Mouse (Mus musculus): ENCODE data around the gene Agtpbp1. TPM values are rescaled to one million over a fixed set of nuclear protein-coding genes. Genes with fewer than 3 reads are reported as not detected.

The Agtpbp1 gene
- polyA plus RNA-seq, 1 experiment, result 10.1 TPM

GRCm38 (mm10) chr13:59587201-59587600, 2.2 kb upstream of the Agtpbp1 start:
- peaks cover 28% of the 10 kb centered on the region for H3K79me2 ChIP-seq (ENCODE audit: control insufficient read depth, insufficient read depth)
- TF ChIP-seq POLR2A (IDR thresholded peaks at IDR 0.05; ENCODE audit: insufficient read length, low read depth), result no peak
- TF ChIP-seq TCF12 (IDR thresholded peaks at IDR 0.05; ENCODE audit: insufficient read depth, poor library complexity, severe bottlenecking), result no peak
- TF ChIP-seq MYOG (IDR thresholded peaks at IDR 0.05; ENCODE audit: control insufficient read depth in 1 of 3, insufficient read depth in 1 of 3, insufficient read length in 2 of 3, low read depth in 2 of 3), result no peak

GRCm38 (mm10) chr13:59585648-59586005, 600 bp upstream of the Agtpbp1 start:
- Histone ChIP-seq H3K27me3 (ENCODE audit: control insufficient read depth, insufficient read depth, insufficient read length) (no peaks in the 10 kb centered on the region), H3K79me2 (ENCODE audit: control insufficient read depth, insufficient read depth) (peaks cover 28% of the 10 kb centered on the region), H3ac (ENCODE audit: control insufficient read depth, insufficient read length) (peak overlapping the region; percentile 75), H3K36me3 (ENCODE audit: control insufficient read depth, insufficient read depth) (peaks cover 14% of the 10 kb centered on the region), H3K4me3 (peak overlapping the region; percentile 41), H3K4me2 (ENCODE audit: low read depth) (peak overlapping the region; percentile 85)
- TF ChIP-seq MAX (IDR thresholded peaks at IDR 0.05; ENCODE audit: low read depth), result no peak
- no peak for TF ChIP-seq CEBPB (IDR thresholded peaks at IDR 0.05; ENCODE audit: insufficient read depth, poor library complexity, severe bottlenecking)
- no peak for TF ChIP-seq MYOG (IDR thresholded peaks at IDR 0.05; ENCODE audit: control insufficient read depth in 1 of 3, insufficient read depth in 1 of 3, insufficient read length in 2 of 3, low read depth in 2 of 3)
- TF ChIP-seq SRF (IDR thresholded peaks at IDR 0.05; ENCODE audit: control insufficient read depth, insufficient read length, low read depth), result no peak
- no peak for TF ChIP-seq POLR2AphosphoS2 (IDR thresholded peaks at IDR 0.05; ENCODE audit: insufficient read length, low read depth)

More at GRCm38 (mm10) chr13:59587201-59587600, 2.2 kb upstream of the Agtpbp1 start:
- Histone ChIP-seq H3K4me2 (ENCODE audit: low read depth) (peak overlapping the region; percentile 6), H3K36me3 (ENCODE audit: control insufficient read depth, insufficient read depth) (peaks cover 19% of the 10 kb centered on the region), H3K27me3 (ENCODE audit: control insufficient read depth, insufficient read depth, insufficient read length) (no peaks in the 10 kb centered on the region), H3ac (ENCODE audit: control insufficient read depth, insufficient read length) (no peak overlapping the region), H3K4me3 (no peak overlapping the region)

- peaks cover 4% of the 10 kb centered on the region for H3K36me3 ChIP-seq (ENCODE audit: control insufficient read depth, insufficient read depth)
- TF ChIP-seq POLR2A (IDR thresholded peaks at IDR 0.05; ENCODE audit: insufficient read length, low read depth) (no peak), MYOD1 (IDR thresholded peaks at IDR 0.05; ENCODE audit: control insufficient read depth in 1 of 3, insufficient read length in 2 of 3, low read depth in 2 of 3) (no peak), USF1 (IDR thresholded peaks at IDR 0.05; ENCODE audit: low read depth) (no peak), E2F4 (IDR thresholded peaks at IDR 0.05; ENCODE audit: insufficient read depth) (no peak), REST (IDR thresholded peaks at IDR 0.05; ENCODE audit: insufficient read depth, insufficient read length) (no peak), POLR2AphosphoS2 (IDR thresholded peaks at IDR 0.05; ENCODE audit: insufficient read length, low read depth) (no peak), CEBPB (IDR thresholded peaks at IDR 0.05; ENCODE audit: insufficient read depth, poor library complexity, severe bottlenecking) (no peak), SRF (IDR thresholded peaks at IDR 0.05; ENCODE audit: control insufficient read depth, insufficient read length, low read depth) (no peak), TCF3 (IDR thresholded peaks at IDR 0.05; ENCODE audit: insufficient read length, low read depth) (no peak), MAX (IDR thresholded peaks at IDR 0.05; ENCODE audit: low read depth) (no peak), MYOG (IDR thresholded peaks at IDR 0.05; ENCODE audit: control insufficient read depth in 1 of 3, insufficient read depth in 1 of 3, insufficient read length in 2 of 3, low read depth in 2 of 3) (no peak), TCF12 (IDR thresholded peaks at IDR 0.05; ENCODE audit: insufficient read depth, poor library complexity, severe bottlenecking) (no peak)
- H3K4me2 ChIP-seq (ENCODE audit: low read depth), result peak overlapping the region; percentile 87
- H3K27me3 ChIP-seq (ENCODE audit: control insufficient read depth, insufficient read depth, insufficient read length), result no peaks in the 10 kb centered on the region
- no peak overlapping the region for H3ac ChIP-seq (ENCODE audit: control insufficient read depth, insufficient read length)
- H3K79me2 ChIP-seq (ENCODE audit: control insufficient read depth, insufficient read depth), result peaks cover 19% of the 10 kb centered on the region
- peak overlapping the region; percentile 41 for H3K4me3 ChIP-seq
Measured at GRCm38 (mm10) chr13:59584481-59584880, 546 bp downstream of the Agtpbp1 start.

GRCm38 (mm10) chr13:59580954-59581353, 4.1 kb downstream of the Agtpbp1 start:
- no peaks in the 10 kb centered on the region for H3K27me3 ChIP-seq (ENCODE audit: control insufficient read depth, insufficient read depth, insufficient read length)
- no peaks in the 10 kb centered on the region for H3K36me3 ChIP-seq (ENCODE audit: control insufficient read depth, insufficient read depth)
- TF ChIP-seq MYOG (IDR thresholded peaks at IDR 0.05; ENCODE audit: control insufficient read depth in 1 of 3, insufficient read depth in 1 of 3, insufficient read length in 2 of 3, low read depth in 2 of 3) (no peak), POLR2A (IDR thresholded peaks at IDR 0.05; ENCODE audit: insufficient read length, low read depth) (no peak), POLR2AphosphoS2 (IDR thresholded peaks at IDR 0.05; ENCODE audit: insufficient read length, low read depth) (no peak), CEBPB (IDR thresholded peaks at IDR 0.05; ENCODE audit: insufficient read depth, poor library complexity, severe bottlenecking) (no peak), E2F4 (IDR thresholded peaks at IDR 0.05; ENCODE audit: insufficient read depth) (no peak), USF1 (IDR thresholded peaks at IDR 0.05; ENCODE audit: low read depth) (no peak), REST (IDR thresholded peaks at IDR 0.05; ENCODE audit: insufficient read depth, insufficient read length) (no peak), SRF (IDR thresholded peaks at IDR 0.05; ENCODE audit: control insufficient read depth, insufficient read length, low read depth) (no peak), MAX (IDR thresholded peaks at IDR 0.05; ENCODE audit: low read depth) (no peak), MYOD1 (IDR thresholded peaks at IDR 0.05; ENCODE audit: control insufficient read depth in 1 of 3, insufficient read length in 2 of 3, low read depth in 2 of 3) (no peak), TCF12 (IDR thresholded peaks at IDR 0.05; ENCODE audit: insufficient read depth, poor library complexity, severe bottlenecking) (no peak), TCF3 (IDR thresholded peaks at IDR 0.05; ENCODE audit: insufficient read length, low read depth) (no peak)
- H3K4me3 ChIP-seq, result no peak overlapping the region
- H3K4me2 ChIP-seq (ENCODE audit: low read depth), result no peak overlapping the region
- H3ac ChIP-seq (ENCODE audit: control insufficient read depth, insufficient read length), result no peak overlapping the region
- H3K79me2 ChIP-seq (ENCODE audit: control insufficient read depth, insufficient read depth), result peaks cover 4% of the 10 kb centered on the region

GRCm38 (mm10) chr13:59572549-59572948, 12.5 kb downstream of the Agtpbp1 start:
- TF ChIP-seq USF1 (IDR thresholded peaks at IDR 0.05; ENCODE audit: low read depth) (no peak), MYOG (IDR thresholded peaks at IDR 0.05; ENCODE audit: control insufficient read depth in 1 of 3, insufficient read depth in 1 of 3, insufficient read length in 2 of 3, low read depth in 2 of 3) (peak in 1 of 3 experiments; percentile 82), TCF12 (IDR thresholded peaks at IDR 0.05; ENCODE audit: insufficient read depth, poor library complexity, severe bottlenecking) (no peak), POLR2A (IDR thresholded peaks at IDR 0.05; ENCODE audit: insufficient read length, low read depth) (no peak), REST (IDR thresholded peaks at IDR 0.05; ENCODE audit: insufficient read depth, insufficient read length) (no peak), MAX (IDR thresholded peaks at IDR 0.05; ENCODE audit: low read depth) (no peak), E2F4 (IDR thresholded peaks at IDR 0.05; ENCODE audit: insufficient read depth) (no peak), MYOD1 (IDR thresholded peaks at IDR 0.05; ENCODE audit: control insufficient read depth in 1 of 3, insufficient read length in 2 of 3, low read depth in 2 of 3) (peak in 1 of 3 experiments; percentile 8)
- Histone ChIP-seq H3K36me3 (ENCODE audit: control insufficient read depth, insufficient read depth) (no peaks in the 10 kb centered on the region), H3K4me3 (no peak overlapping the region), H3K27me3 (ENCODE audit: control insufficient read depth, insufficient read depth, insufficient read length) (peaks cover 16% of the 10 kb centered on the region), H3K79me2 (ENCODE audit: control insufficient read depth, insufficient read depth) (no peaks in the 10 kb centered on the region), H3K4me2 (ENCODE audit: low read depth) (no peak overlapping the region), H3ac (ENCODE audit: control insufficient read depth, insufficient read length) (no peak overlapping the region)
